Comparison of ENCODE assay signal across 27 mouse cellular contexts in genomic region chr2:18764846-18765245, GRCm38 (mm10).
DNase-seq lines count a peak whose midpoint lies in the region; ATAC-seq and TF ChIP-seq lines count a peak whose summit lies in the region.
"Had no signal": no experiment of that assay in that cellular context is flagged by ENCODE, and none has a peak within 500 bp of the region (broad histone marks: within the 10 kb centered on the region; RNA-seq: fewer than 3 reads in every experiment).

No protein-coding gene starts in this region.

- no peaks in the 10 kb centered on the region for H3K36me3 ChIP-seq in lung, postnatal 0 days (ENCODE audit: insufficient read depth, low read length)
- H3K36me3 ChIP-seq: G1E; heart, embryonic 12.5 days; hindbrain, embryonic 12.5 days; limb, embryonic 10.5 days; limb, embryonic 15.5 days; liver, embryonic 15.5 days; lung, embryonic 15.5 days; midbrain, embryonic 10.5 days; neural tube, embryonic 12.5 days had no signal

- no peak for TF ChIP-seq CTCF in lung, postnatal 0 days (IDR thresholded peaks at IDR 0.05)

- peak overlapping the region; percentile 76; the same call in 1 of the 2 replicates for H3K4me2 ChIP-seq in lung, postnatal 0 days (replicated peaks; ENCODE audit: low read depth, low read length)
- H3K4me2 ChIP-seq: forebrain, embryonic 13.5 days; hindbrain, embryonic 12.5 days; neural tube, embryonic 12.5 days had no signal

- no peak overlapping the region for H3K27ac ChIP-seq in lung, postnatal 0 days (ENCODE audit: low read length)
- H3K27ac ChIP-seq: forebrain, embryonic 13.5 days; hindbrain, embryonic 12.5 days; hindbrain, postnatal 0 days; limb, embryonic 10.5 days; limb, embryonic 15.5 days; liver, embryonic 15.5 days; lung, embryonic 15.5 days; midbrain, embryonic 10.5 days; neural tube, embryonic 12.5 days had no signal

- TF ChIP-seq EP300 in lung, postnatal 0 days (IDR thresholded peaks at IDR 0.05), result no peak

- H3K4me1 ChIP-seq in lung, postnatal 0 days (ENCODE audit: insufficient read depth, low read depth, low read length), result no peaks in the 10 kb centered on the region; the same call in 1 of the 2 replicates
- H3K4me1 ChIP-seq: neural tube, embryonic 12.5 days had no signal

- H3K9ac ChIP-seq in lung, postnatal 0 days (replicated peaks; ENCODE audit: low read depth), result no peak overlapping the region
- H3K9ac ChIP-seq: forebrain, embryonic 13.5 days; heart, embryonic 12.5 days; hindbrain, embryonic 12.5 days; limb, embryonic 15.5 days; liver, embryonic 15.5 days; lung, embryonic 15.5 days; neural tube, embryonic 12.5 days had no signal

- H3K27me3 ChIP-seq in lung, postnatal 0 days (replicated peaks; ENCODE audit: insufficient read depth, low read length), result no peaks in the 10 kb centered on the region
- H3K27me3 ChIP-seq: heart, embryonic 12.5 days; hindbrain, embryonic 12.5 days; limb, embryonic 15.5 days; lung, embryonic 15.5 days; neural tube, embryonic 12.5 days; Patski had no signal

- no peak overlapping the region for H3K4me3 ChIP-seq in lung, postnatal 0 days (ENCODE audit: low read depth, low read length)
- H3K4me3 ChIP-seq: forebrain, embryonic 13.5 days; hindbrain, embryonic 12.5 days; limb, embryonic 10.5 days; limb, embryonic 15.5 days; midbrain, embryonic 10.5 days; neural tube, embryonic 12.5 days had no signal

- H3K9me3 ChIP-seq in lung, postnatal 0 days (ENCODE audit: low read length), result no peaks in the 10 kb centered on the region
- H3K9me3 ChIP-seq: forebrain, embryonic 13.5 days; G1E; heart, embryonic 12.5 days; hindbrain, embryonic 12.5 days; limb, embryonic 10.5 days; limb, embryonic 15.5 days; liver, embryonic 15.5 days; lung, embryonic 15.5 days; midbrain, embryonic 10.5 days; neural tube, embryonic 12.5 days had no signal

- no peak for ATAC-seq in lung, postnatal 0 days
- ATAC-seq: forebrain, embryonic 13.5 days; hindbrain, postnatal 0 days; midbrain, embryonic 16.5 days had no signal

- DNase-seq in heart, adult 11 months, result peak; percentile 21
- no peak for DNase-seq in heart, postnatal 4 days
- DNase-seq in lung, postnatal 0 days (ENCODE audit: low spot score), result peak; percentile 35
- DNase-seq in lung, postnatal 14 days, result no peak
- DNase-seq in A20 (ENCODE audit: low read depth, low spot score), result peak; percentile 16
- no peak for DNase-seq in cerebellum, postnatal 25 days
- no peak for DNase-seq in embryo, embryonic 9.5 days (ENCODE audit: extremely low spot score)
- DNase-seq: adrenal gland, postnatal 10 days; cerebellum, adult 8-10 months; gastrocnemius, postnatal 14 days; layer of hippocampus, adult 9-11 months; right cerebral cortex, adult 18-20 months; spleen, adult 18-20 months; thymus, postnatal 14 days had no signal

- 60% methylated on average over 2 of the region's 2 CpGs for WGBS in lung, postnatal 0 days

Comparison
In these comparisons a context has a peak if more than half of its experiments do, and no peak if none do; other contexts are left out.
1. DNase-seq: peak in heart, adult 11 months (single experiment), lung, postnatal 0 days (single experiment) and A20 (single experiment); none in heart, postnatal 4 days (single experiment), lung, postnatal 14 days (single experiment), cerebellum, postnatal 25 days (0 of 2) and embryo, embryonic 9.5 days (single experiment).